Mouse (Mus musculus) G1E (cell line): ENCODE data around the gene Chchd4.

ENCODE experiments used
- CTCF ChIP-seq: IDR thresholded peaks from 2 replicates; pipeline ENCODE4 v1.5.1; 2012; ENCODE audit warnings: low read depth, low read length, inconsistent platforms, mixed read lengths
- GATA1 ChIP-seq: IDR thresholded peaks from 2 replicates; pipeline ENCODE4 v1.6.1; 2012; ENCODE audit warnings: borderline replicate concordance, low read length, inconsistent platforms, mixed read lengths
- TAL1 ChIP-seq: conservative IDR thresholded peaks from 2 replicates; pipeline ENCODE4 v1.6.1; 2012; ENCODE audit warnings: low read depth, low read length, inconsistent platforms, mixed read lengths

GRCm38 (mm10) chr6:91440474-91441144 lies 32.7 kb downstream of the Chchd4 start:
- no peak for TF ChIP-seq CTCF
- no peak for TF ChIP-seq TAL1
- no peak for TF ChIP-seq GATA1
